Mouse (Mus musculus) layer of hippocampus, postnatal 14 days (tissue): Measurements from ENCODE around the gene Zfp46. TPM values are rescaled to one million over a fixed set of nuclear protein-coding genes. Genes with fewer than 3 reads are reported as not detected.

Source experiments
- DNase-seq, 2 experiments: peaks; one replicate each; pipeline ENCODE4 v3.0.0; 2021 to 2022; ENCODE audit warnings: low spot score in 2 of 2, mixed read lengths in 1 of 2
- total RNA-seq, 2 experiments: library from RNA; stranded (reverse); gene quantifications; 2 replicates each; pipeline ENCODE4 v1.2.3; 2021

The Zfp46 gene
- total RNA-seq, 2 experiments from 2014 or later = 69.9 to 74.4 TPM

DNA sequence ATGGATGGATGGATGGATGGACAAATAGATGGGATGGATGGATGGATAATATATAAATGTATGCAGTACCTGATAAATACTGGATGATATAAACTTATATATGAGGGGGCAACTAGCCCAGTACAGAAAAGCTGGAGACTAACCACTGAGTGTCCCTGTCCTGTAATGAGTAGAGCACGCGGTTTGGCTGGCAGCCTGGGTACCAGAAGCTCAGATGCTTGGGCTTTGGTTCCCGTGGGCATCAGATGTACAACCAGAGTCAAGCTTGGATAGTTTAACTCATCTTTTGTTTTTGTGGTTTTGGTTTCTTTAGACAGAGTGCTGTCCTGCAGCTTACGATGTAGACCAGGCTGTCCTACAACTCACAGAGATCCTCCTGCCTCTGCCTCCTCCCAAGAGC, 20.9 kb upstream of the Zfp46 start:
- no peak for DNase-seq

DNA sequence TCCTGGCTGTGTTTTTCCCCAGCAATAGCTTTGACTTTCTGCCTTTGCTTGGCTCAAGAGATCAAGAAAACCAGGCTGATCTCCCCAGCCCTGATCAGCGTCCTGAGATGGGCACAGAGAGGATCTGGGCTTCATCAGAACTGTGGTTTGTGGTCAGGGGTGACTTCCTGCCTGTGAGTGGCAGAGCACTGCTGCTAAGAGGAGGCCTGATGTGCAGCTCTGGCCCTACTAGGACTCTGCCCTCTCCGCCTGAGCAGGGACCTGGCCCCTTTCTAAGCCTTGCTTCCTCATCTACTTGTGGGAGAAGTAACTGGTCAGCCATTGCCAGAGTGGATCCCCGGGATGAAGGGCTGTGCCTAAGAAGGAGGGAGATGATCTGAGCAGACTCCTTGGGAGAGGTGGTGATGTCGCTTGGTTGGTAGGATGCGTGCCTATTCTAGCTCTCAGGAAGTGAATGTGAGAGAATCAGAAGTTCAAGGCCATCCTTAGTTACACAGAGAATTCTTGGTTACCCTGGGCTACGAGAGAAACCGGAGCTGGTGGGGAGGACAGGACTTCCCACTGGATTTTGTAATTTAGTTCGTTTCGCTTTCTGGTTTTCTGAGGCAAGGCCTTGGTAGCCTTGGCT, 17.7 kb upstream of the Zfp46 start:
- DNase-seq = no peak

DNA sequence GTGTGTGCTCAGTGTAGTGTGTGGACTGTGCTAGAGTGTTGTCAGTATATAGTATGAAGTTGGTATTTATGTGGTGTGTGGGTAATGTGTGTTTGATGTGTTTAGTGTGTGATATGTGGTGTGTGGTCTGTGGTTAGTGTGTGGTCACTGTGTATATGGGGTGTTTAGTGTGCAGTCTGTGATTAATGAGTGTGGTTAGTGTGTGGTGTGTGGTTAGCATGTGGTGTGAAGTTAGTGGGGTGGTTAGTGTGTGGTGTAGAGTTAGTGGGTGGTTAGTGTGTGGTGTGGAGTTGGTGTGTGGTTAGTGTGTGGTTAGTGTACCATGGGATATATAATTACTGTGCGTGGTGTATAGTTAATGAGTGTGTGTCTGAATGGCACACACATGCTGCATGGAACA, 15.6 kb upstream of the Zfp46 start:
- no peak for DNase-seq

- DNase-seq = no peak
These were observed 13.8 kb upstream of the Zfp46 start for GRCm38 (mm10) chr4:136270648-136271047.

DNA sequence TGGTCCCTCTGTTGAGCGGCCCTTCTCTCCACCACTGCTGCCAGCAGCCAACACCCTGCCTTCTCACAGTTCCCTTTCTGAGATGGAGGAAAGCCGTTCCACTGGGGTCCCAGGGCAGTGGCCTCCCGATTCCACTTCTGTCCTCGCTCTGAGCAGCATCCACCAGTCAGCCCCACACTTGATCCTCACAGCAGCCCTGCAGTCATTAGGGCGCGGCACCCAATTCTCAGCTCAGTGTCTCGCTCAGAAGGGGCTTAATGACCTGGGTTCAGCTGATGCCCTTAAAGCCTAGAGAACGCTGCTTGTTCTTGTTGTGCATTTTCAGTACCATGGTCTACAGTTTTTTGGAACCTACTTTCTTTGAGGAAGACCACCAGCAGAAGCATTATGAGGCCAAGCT, 3.4 kb upstream of the Zfp46 start:
- no peak for DNase-seq

- no peak for DNase-seq
These were observed 2.9 kb upstream of the Zfp46 start for GRCm38 (mm10) chr4:136281611-136282010.

- DNase-seq = no peak
These were observed 1.6 kb upstream of the Zfp46 start for GRCm38 (mm10) chr4:136282621-136283480.

DNA sequence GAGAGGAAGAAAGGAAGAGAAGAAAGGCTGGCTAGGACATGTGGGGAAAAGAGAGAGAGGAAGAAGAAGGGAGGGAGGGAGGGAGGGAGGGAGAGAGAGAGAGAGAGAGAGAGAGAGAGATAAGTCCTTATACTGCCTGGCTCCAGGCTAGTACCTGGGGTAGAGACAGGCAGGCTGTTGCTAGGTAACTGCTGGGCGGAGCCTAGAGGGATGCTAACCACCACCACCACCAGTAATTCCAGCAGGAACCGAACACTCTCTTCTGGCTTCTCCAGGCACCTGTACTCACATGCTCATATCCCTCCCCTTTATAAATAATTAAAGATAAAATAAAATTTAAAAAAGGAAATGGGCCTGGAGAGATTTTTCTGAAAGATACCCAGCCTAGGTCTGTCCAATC, 700 bp upstream of the Zfp46 start:
- DNase-seq = no peak

DNA sequence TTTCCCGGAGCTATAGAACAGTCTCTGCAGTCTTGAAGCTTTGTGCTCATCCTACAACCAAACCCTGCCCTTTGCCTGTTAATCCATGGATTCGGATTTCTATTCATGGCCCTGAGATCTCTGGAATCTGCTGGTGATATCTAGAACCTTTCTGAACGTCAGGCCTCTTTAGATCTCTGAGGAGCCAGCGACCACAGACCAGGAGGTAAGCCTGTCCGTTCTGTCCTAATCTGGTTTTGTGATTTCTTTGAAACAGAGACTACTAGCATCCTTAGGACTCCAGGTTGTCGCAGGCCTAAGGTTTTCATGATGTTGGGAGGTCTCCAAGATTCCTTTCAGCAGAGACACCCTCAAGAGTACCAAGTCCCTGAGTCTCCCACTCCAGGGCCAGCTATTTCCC, 408 bp downstream of the Zfp46 start:
- peak in 1 of 2 experiments; percentile 23 for DNase-seq

- peak; percentile 92 to 96 for DNase-seq
These were observed 896 bp downstream of the Zfp46 start for GRCm38 (mm10) chr4:136285348-136285810.

- DNase-seq = peak; percentile 93 to 98
These were observed 1.4 kb downstream of the Zfp46 start for GRCm38 (mm10) chr4:136285811-136286371.

DNA sequence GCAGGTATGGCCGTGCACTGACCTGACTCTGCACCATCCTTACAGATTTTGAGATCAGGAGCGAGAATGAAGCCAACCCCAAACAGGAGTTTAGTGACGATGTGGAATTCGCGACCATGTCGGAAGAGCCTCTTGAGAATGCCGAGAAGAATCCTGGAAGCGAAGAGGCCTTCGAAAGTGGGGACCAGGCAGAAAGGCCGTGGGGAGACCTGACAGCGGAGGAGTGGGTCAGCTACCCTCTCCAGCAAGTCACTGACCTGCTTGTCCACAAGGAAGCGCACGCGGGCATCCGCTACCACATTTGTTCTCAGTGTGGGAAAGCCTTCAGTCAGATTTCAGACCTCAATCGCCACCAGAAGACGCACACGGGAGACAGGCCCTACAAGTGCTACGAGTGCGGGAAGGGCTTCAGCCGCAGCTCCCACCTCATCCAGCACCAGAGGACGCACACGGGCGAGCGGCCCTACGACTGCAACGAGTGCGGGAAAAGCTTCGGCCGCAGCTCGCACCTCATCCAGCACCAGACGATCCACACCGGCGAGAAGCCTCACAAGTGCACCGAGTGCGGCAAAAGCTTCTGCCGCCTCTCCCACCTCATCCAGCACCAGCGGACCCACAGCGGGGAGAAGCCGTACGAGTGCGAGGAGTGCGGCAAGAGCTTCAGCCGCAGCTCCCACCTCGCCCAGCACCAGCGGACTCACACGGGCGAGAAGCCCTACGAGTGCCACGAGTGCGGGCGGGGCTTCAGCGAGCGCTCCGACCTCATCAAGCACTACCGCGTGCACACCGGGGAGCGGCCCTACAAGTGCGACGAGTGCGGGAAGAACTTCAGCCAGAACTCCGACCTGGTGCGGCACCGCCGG, 5.7 kb downstream of the Zfp46 start:
- DNase-seq = no peak

GRCm38 (mm10) chr4:136290781-136291595, 6.5 kb downstream of the Zfp46 start:
- no peak for DNase-seq

GRCm38 (mm10) chr4:136291692-136292091, 7.2 kb downstream of the Zfp46 start:
- DNase-seq = no peak

DNA sequence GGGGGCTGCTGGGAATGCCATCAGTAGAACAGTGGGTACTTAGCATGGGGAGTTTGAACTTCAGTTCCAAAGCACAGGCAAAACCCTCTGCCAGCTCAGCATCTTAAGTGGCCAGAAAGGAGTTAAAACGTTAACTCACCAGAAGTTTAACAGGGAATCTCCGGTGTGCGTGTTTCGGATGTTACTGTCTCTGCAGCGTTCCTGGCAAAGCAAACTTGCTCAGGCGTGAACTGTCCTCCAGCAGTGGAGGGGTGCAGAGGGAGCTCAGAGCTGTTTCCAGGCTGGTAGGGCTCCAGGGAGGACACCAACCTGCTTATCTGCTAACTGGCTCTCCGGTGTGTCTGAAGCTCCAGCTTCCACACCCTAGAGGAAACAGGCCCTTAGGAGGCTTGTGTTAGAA, 11.5 kb downstream of the Zfp46 start:
- no peak for DNase-seq

DNA sequence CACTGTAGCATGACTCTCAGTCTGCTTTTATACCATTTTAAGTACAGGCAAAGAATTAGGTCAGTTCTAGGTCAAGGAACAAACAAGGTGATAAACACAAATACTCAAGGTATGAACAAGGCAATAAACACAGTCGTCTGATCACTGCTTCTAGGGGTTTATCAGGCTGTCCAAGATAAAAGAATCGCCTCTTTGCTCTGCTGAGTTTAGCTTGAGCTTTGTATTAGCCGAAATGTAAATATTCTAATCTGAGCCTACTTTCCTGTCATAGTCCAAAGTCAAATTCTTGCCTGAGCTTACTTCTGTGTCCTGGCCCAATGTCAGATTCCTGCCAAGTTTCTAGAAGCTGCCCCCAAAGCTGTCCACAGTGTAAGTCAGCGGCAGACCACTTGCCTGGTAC, 18.0 kb downstream of the Zfp46 start:
- no peak for DNase-seq

DNA sequence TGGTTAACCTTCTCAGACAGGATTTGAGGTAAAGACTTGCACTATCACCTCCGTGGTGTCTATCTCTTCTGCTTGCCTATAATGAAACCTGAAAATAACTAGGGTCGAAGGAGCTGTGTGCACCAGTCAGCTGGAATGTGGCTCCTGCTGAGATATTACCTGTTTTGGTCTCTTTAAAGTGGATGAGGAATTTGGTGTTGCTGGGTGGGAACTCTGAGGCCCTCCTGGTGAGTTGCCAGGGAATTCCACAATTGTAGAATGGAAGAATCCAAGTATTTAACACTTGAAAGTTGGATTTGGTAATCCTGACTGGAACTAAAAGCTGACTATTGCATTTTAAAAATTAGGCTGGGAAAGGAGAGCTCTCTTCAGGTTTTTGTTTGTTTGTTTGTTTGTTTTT, 19.7 kb downstream of the Zfp46 start:
- no peak for DNase-seq

DNA sequence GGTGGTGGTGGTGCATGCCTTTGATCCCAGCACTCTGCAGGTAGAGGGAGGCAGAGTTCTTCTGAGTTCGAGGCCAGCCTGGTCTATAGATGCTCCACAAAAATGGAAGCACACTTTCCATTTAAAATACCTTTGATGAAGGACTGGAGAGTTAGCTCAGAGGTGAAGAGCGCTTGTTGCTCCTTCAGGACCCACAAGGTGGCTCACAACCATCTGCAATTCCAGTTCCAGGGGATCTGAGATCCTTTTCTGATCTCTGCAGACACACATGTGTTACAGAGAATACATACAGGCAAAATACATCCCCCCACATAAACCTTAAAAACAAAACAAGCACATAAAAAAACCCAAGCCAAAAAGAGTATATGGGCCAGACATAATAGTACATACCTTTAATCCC, 23.9 kb downstream of the Zfp46 start:
- DNase-seq = no peak

DNA sequence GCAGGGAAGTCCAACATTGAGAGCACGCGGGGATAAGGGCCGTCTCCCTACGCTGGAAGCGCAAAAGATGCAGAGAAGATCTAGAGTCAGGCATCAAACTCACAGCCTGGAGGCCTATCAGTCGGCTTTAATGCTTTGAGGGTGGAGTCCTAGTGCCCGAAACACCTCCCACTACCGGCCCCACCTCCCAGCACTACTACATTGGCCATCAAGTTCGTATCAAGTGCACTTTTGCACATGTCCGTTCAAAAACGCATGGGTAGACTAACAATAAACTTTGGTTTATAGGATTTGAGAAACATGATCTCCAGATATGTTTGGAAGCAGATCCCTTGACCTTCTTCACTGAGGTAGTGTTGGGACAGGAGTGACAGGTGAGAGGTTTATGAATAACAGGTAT, 25.3 kb downstream of the Zfp46 start:
- peak in 1 of 2 experiments; percentile 21 for DNase-seq

GRCm38 (mm10) chr4:136310229-136311041, 26.0 kb downstream of the Zfp46 start, which contains the start of gene Hnrnpr:
Hnrnpr (plus strand) TSS chr4:136310942.
- peak; percentile 99 for DNase-seq
